In genomic region chr15:79875261-79875995, GRCm38 (mm10) we compare ENCODE assay signal across 24 mouse cellular contexts. TPM values are rescaled to one million over a fixed set of nuclear protein-coding genes. Genes with fewer than 3 reads are reported as not detected.
DNase-seq lines count a peak whose midpoint lies in the region; ATAC-seq and TF ChIP-seq lines count a peak whose summit lies in the region.
"Had no signal": no experiment of that assay in that cellular context is flagged by ENCODE, and none has a peak within 500 bp of the region (broad histone marks: within the 10 kb centered on the region; RNA-seq: fewer than 3 reads in every experiment).

No protein-coding gene starts in this region.

- DNase-seq in heart, postnatal 0 days (ENCODE audit: low spot score), result no peak
- DNase-seq in heart, adult 8-10 months (ENCODE audit: low spot score), result no peak
- peak; percentile 68 for DNase-seq in R1 (ENCODE audit: low read depth, low spot score)
- DNase-seq in adrenal gland, postnatal 36 days, result peak; percentile 45 to 52
- no peak for DNase-seq in c-Kit-positive CD71-positive TER-119-positive erythroid progenitor cells, embryonic 14.5 days (ENCODE audit: low spot score)
- DNase-seq in forebrain, embryonic 14.5 days (ENCODE audit: low spot score), result no peak
- DNase-seq: cerebellum, adult 11-12 months; gastrocnemius, postnatal 14 days; heart, adult 18-20 months; kidney, adult 8-10 months; kidney, postnatal 14 days; layer of hippocampus, adult 9-11 months; right cerebral cortex, adult 18-20 months had no signal

- H3K9ac ChIP-seq in heart, postnatal 0 days (replicated peaks; ENCODE audit: low read depth, low read length), result no peak overlapping the region
- H3K9ac ChIP-seq in ES-Bruce4 (ENCODE audit: low read depth, poor library complexity, severe bottlenecking), result no peak overlapping the region
- H3K9ac ChIP-seq in forebrain, embryonic 14.5 days (ENCODE audit: low read length), result no peak overlapping the region
- H3K9ac ChIP-seq: liver, embryonic 15.5 days; neural tube, embryonic 12.5 days had no signal

- no peaks in the 10 kb centered on the region for H3K9me3 ChIP-seq in heart, postnatal 0 days (replicated peaks; ENCODE audit: control insufficient read depth, low read length)
- peaks cover 2% of the 10 kb centered on the region; the same call in 1 of the 2 replicates for H3K9me3 ChIP-seq in ES-Bruce4 (replicated peaks; ENCODE audit: control insufficient read depth, insufficient read depth, low read length, poor library complexity, severe bottlenecking)
- no peaks in the 10 kb centered on the region for H3K9me3 ChIP-seq in forebrain, embryonic 14.5 days (replicated peaks; ENCODE audit: control insufficient read depth, low read length)
- H3K9me3 ChIP-seq: forebrain, embryonic 10.5 days; liver, embryonic 15.5 days; neural tube, embryonic 12.5 days had no signal

- peaks cover 24% of the 10 kb centered on the region for H3K4me1 ChIP-seq in heart, postnatal 0 days (ENCODE audit: control insufficient read depth, insufficient read depth)
- peaks cover 11% of the 10 kb centered on the region for H3K4me1 ChIP-seq in ES-Bruce4 (ENCODE audit: control insufficient read depth, insufficient read depth, low read length)
- no peaks in the 10 kb centered on the region for H3K4me1 ChIP-seq in forebrain, embryonic 14.5 days (ENCODE audit: control insufficient read depth, insufficient read depth, low read length)
- H3K4me1 ChIP-seq: forebrain, embryonic 10.5 days; liver, embryonic 15.5 days; neural tube, embryonic 12.5 days had no signal

- no peaks in the 10 kb centered on the region for H3K27me3 ChIP-seq in heart, postnatal 0 days (ENCODE audit: control insufficient read depth, insufficient read depth, low read length)
- no peaks in the 10 kb centered on the region for H3K27me3 ChIP-seq in ES-Bruce4 (ENCODE audit: control insufficient read depth, insufficient read depth, low read length, poor library complexity, severe bottlenecking)
- H3K27me3 ChIP-seq in forebrain, embryonic 14.5 days (replicated peaks; ENCODE audit: control insufficient read depth, insufficient read depth, low read length), result no peaks in the 10 kb centered on the region
- H3K27me3 ChIP-seq: neural tube, embryonic 12.5 days had no signal

- TF ChIP-seq POLR2A in ES-Bruce4 (IDR thresholded peaks at IDR 0.05; ENCODE audit: insufficient read depth, low read length), result no peak

- H3K4me2 ChIP-seq in heart, postnatal 0 days (ENCODE audit: low read depth, low read length), result no peak overlapping the region
- H3K4me2 ChIP-seq in forebrain, embryonic 14.5 days (ENCODE audit: low read length), result no peak overlapping the region
- H3K4me2 ChIP-seq: liver, embryonic 15.5 days; midbrain, embryonic 11.5 days; neural tube, embryonic 12.5 days had no signal

- H3K36me3 ChIP-seq in heart, postnatal 0 days (replicated peaks; ENCODE audit: control insufficient read depth, insufficient read depth, low read length), result no peaks in the 10 kb centered on the region
- no peaks in the 10 kb centered on the region for H3K36me3 ChIP-seq in ES-Bruce4 (ENCODE audit: control insufficient read depth, insufficient read depth, low read length, poor library complexity, severe bottlenecking)
- no peaks in the 10 kb centered on the region for H3K36me3 ChIP-seq in forebrain, embryonic 14.5 days (ENCODE audit: control insufficient read depth, insufficient read depth, low read length)
- H3K36me3 ChIP-seq: forebrain, embryonic 10.5 days; liver, embryonic 15.5 days; neural tube, embryonic 12.5 days had no signal

- TF ChIP-seq CTCF in heart, postnatal 0 days (IDR thresholded peaks at IDR 0.05; ENCODE audit: low read depth), result no peak
- no peak for TF ChIP-seq CTCF in ES-Bruce4 (IDR thresholded peaks at IDR 0.05; ENCODE audit: low read depth, low read length)

- peak overlapping the region; percentile 25 for H3K27ac ChIP-seq in heart, postnatal 0 days (ENCODE audit: low read depth)
- peak overlapping the region; percentile 8 for H3K27ac ChIP-seq in ES-Bruce4 (ENCODE audit: insufficient read depth, low read length)
- no peak overlapping the region for H3K27ac ChIP-seq in forebrain, embryonic 14.5 days (ENCODE audit: low read depth, low read length)
- H3K27ac ChIP-seq: forebrain, embryonic 10.5 days; liver, embryonic 15.5 days; macrophage; neural tube, embryonic 12.5 days; stomach, postnatal 0 days had no signal

- no peak overlapping the region for H3K4me3 ChIP-seq in heart, postnatal 0 days (ENCODE audit: low read depth, low read length)
- no peak overlapping the region for H3K4me3 ChIP-seq in ES-Bruce4 (ENCODE audit: low read depth, low read length)
- no peak overlapping the region for H3K4me3 ChIP-seq in forebrain, embryonic 14.5 days (ENCODE audit: low read depth, low read length)
- H3K4me3 ChIP-seq: forebrain, embryonic 10.5 days; liver, embryonic 15.5 days; neural tube, embryonic 12.5 days had no signal

- TF ChIP-seq EP300 in heart, postnatal 0 days (IDR thresholded peaks at IDR 0.05; ENCODE audit: low read depth), result no peak
- TF ChIP-seq EP300 in ES-Bruce4 (IDR thresholded peaks at IDR 0.05; ENCODE audit: insufficient read depth, low read depth, low read length), result no peak

- 79% methylated on average over 18 of the region's 18 CpGs for WGBS in heart, postnatal 0 days
- 86% methylated on average over 18 of the region's 18 CpGs for WGBS in forebrain, embryonic 14.5 days

- ATAC-seq in heart, postnatal 0 days (ENCODE audit: insufficient read depth, low read depth), result no peak
- no peak for ATAC-seq in forebrain, embryonic 14.5 days
- ATAC-seq: inflammation-experienced regulatory T-cells, adult 6 months had no signal

RNA-seq across cellular contexts. Expression of gene Apobec3, which starts 16.0 kb away (rescaled TPM):
- total RNA-seq in heart, postnatal 0 days (2014; rRNA removed; ENCODE audit: low replicate concordance), result 2.3 and 5.1 TPM in 2 replicates
- polyA plus RNA-seq in heart, postnatal 0 days (2015; fragmentation: Nextera tagmentation; extraction: Ambion mirVana), result 6.3 and 6.6 TPM in 2 replicates
- total RNA-seq in heart, adult 8-10 months (2022), result 1 to 10 TPM; 7.2 to 8.4 (median 8.0) TPM
- polyA plus RNA-seq in ES-Bruce4 (2011; ENCODE audit: insufficient read depth, insufficient read length, low read depth, missing spikeins), result 98.9 and 114 TPM in 2 replicates
- 10 to 100 TPM; 14.5 to 15.7 TPM for total RNA-seq in adrenal gland, postnatal 36 days (2021)
- polyA plus RNA-seq in forebrain, embryonic 14.5 days (2014; fragmentation: Nextera tagmentation; extraction: Ambion mirVana), result 4.8 and 5.6 TPM in 2 replicates

RNA-seq across cellular contexts. Expression of gene Cbx6, which starts 40.9 kb away (rescaled TPM):
- total RNA-seq in heart, postnatal 0 days (2014; rRNA removed; ENCODE audit: low replicate concordance), result 47.3 and 51.8 TPM in 2 replicates
- polyA plus RNA-seq in heart, postnatal 0 days (2015; fragmentation: Nextera tagmentation; extraction: Ambion mirVana), result 24.9 and 25.6 TPM in 2 replicates
- 10 to 100 TPM; 15.5 to 20.3 (median 18.9) TPM for total RNA-seq in heart, adult 8-10 months (2022)
- 25.7 and 28.7 TPM in 2 replicates for polyA plus RNA-seq in ES-Bruce4 (2011; ENCODE audit: insufficient read depth, insufficient read length, low read depth, missing spikeins)
- total RNA-seq in adrenal gland, postnatal 36 days (2021), result 10 to 100 TPM; 55.8 to 57.4 TPM
- 18.1 and 29.1 TPM in 2 replicates for polyA plus RNA-seq in forebrain, embryonic 14.5 days (2014; fragmentation: Nextera tagmentation; extraction: Ambion mirVana)

RNA-seq across cellular contexts. Expression of gene Npcd, which starts 41.4 kb away (rescaled TPM):
- 1.9 and 8.7 TPM in 2 replicates for total RNA-seq in heart, postnatal 0 days (2014; rRNA removed; ENCODE audit: low replicate concordance)
- polyA plus RNA-seq in heart, postnatal 0 days (2015; fragmentation: Nextera tagmentation; extraction: Ambion mirVana), result not detected in 2 replicates
- under 1 TPM in 3 of 4 experiments, not detected in 1; 0.33 to 0.69 (median 0.47) TPM for total RNA-seq in heart, adult 8-10 months (2022)
- polyA plus RNA-seq in ES-Bruce4 (2011; ENCODE audit: insufficient read depth, insufficient read length, low read depth, missing spikeins), result 1.2 TPM in 1 of 2 replicates, not detected in the other
- total RNA-seq in adrenal gland, postnatal 36 days (2021), result 1 to 10 TPM; 1.1 to 2.2 TPM
- not detected in 2 replicates for polyA plus RNA-seq in forebrain, embryonic 14.5 days (2014; fragmentation: Nextera tagmentation; extraction: Ambion mirVana)
- total RNA-seq: MEL had no signal
- polyA plus RNA-seq: forebrain, embryonic 10.5 days; heart, embryonic 16.5 days; inflammation-experienced regulatory T-cells, adult 6 months; liver, embryonic 15.5 days; macrophage; midbrain, embryonic 11.5 days; stomach, postnatal 0 days; thymus, postnatal 0 days had no signal

Comparison
In these comparisons a context has a peak if more than half of its experiments do, and no peak if none do; other contexts are left out.
1. DNase-seq: peak in R1 (single experiment) and adrenal gland, postnatal 36 days (2 of 2); none in heart, postnatal 0 days (single experiment), heart, adult 8-10 months (single experiment), c-Kit-positive CD71-positive TER-119-positive erythroid progenitor cells, embryonic 14.5 days (single experiment) and forebrain, embryonic 14.5 days (single experiment).